Mouse (Mus musculus) mammary gland, adult 2 months (tissue): ENCODE measurements around the gene Ccdc127. TPM values are rescaled to one million over a fixed set of nuclear protein-coding genes. Genes with fewer than 3 reads are reported as not detected.

Experiments
- polyA plus RNA-seq: library from polyadenylated mRNA; depleted of rRNA; stranded (reverse); fragments of >200 nt; gene quantifications from 2 replicates; pipeline ENCODE4 v1.2.3, GENCODE M21; 2012; ENCODE audit warnings: low replicate concordance; rRNA removed

The Ccdc127 gene
- 1.6 and 4.7 TPM in 2 replicates for polyA plus RNA-seq

DNA sequence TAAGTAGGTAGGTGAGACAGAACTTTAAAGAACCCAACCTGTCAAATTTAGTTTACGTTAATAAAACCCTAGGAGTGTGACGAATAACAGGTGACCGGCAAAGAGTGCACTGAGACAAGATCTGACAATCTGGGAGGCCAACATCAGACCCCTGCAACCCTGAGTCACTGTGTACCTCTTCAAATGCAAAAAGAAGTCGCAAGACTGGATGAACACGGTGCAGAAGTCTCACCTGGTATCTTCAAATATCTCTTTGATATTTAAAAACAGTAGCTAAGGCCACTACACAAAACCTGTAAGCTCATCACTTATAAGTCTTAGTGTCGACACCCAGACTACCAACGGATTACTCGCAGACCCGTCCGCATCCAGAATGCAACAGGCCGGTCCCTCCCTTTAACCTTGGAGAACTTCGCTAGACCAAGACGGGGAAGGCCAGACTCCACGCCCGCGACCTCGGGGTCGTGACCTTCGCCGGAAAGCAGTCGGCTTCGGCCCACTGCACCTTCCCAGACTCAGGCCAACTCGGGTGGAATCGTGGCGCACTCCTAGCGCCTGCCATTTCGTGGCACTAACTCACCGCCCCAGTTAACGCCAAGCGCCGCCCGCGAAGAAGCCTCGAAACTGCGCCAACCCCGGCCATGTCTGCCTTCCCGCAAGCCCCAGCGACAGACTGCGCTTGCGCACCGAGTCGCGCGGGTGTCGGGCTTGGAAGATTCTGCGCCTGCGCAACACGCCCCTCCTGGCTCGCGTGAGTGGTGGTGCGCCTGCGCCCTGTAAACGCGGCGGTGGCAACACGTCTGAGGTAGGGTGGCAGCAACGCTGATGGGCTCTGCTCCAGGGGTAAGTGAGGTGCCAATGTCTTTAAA lies at the start of gene Ccdc127, which contains the start of gene Sdha:
Gene Ccdc127 (plus strand): TSS at position 744 of the 869 bp plus-strand sequence.
Gene Sdha (minus strand): TSS at position 715 of the 869 bp plus-strand sequence.

GRCm38 (mm10) chr13:74317170-74317849 lies 32.8 kb upstream of the Ccdc127 start, which contains the start of gene Pdcd6:
Pdcd6 (minus strand) TSS chr13:74317580.

DNA sequence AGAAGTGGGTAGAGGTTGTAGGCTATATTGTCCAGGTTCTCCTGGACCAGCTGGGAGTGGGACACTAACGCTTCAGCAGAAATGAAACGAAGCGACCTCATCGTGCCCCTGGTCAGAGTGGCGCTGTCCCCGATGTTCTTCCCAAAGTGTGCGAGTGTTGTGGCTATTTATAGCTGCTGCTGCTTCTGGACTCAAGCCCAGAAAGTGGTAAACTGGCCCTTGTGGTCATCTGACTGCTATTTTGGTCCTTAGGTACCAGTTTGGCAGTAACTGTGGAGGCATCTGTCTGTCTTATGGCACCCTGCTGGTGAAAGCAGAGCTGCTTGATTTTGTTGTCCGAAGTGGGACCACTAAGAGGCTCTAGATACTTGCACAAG lies 13.7 kb downstream of the Ccdc127 start, which contains the start of gene Lrrc14b:
Gene Lrrc14b (minus strand): TSS at position 147 of the 377 bp plus-strand sequence.

DNA sequence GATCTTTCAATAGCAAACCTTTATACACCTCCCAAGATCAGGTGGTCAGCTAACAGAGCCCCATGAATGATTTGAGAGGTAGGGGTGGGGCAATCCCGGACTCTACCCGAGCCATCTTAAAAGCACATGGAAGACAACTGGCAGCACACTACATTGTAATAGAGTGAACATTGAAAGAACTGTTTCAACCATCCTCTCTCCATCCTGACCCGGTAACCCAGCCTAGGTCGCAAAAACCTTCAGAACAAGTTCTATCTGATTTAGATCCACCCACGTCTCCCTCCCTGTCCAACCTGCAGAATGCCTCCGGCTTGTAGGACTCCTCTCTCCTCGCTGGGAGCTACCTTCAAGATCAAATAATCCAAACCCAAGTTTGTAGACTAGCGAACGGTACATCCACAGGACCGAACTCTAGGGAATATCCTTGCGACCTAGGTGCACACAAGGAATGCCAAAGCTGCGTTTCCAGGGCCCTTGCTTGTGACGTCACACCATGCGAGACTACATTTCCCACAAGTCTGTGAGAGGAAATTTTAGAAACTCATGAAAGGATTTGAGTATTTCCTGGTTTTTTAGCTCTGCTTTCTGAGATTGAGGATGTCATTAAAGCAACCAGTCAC lies 40.4 kb downstream of the Ccdc127 start, which contains the start of gene Zfp72:
Gene Zfp72 (minus strand): TSS at position 466 of the 620 bp plus-strand sequence.

DNA sequence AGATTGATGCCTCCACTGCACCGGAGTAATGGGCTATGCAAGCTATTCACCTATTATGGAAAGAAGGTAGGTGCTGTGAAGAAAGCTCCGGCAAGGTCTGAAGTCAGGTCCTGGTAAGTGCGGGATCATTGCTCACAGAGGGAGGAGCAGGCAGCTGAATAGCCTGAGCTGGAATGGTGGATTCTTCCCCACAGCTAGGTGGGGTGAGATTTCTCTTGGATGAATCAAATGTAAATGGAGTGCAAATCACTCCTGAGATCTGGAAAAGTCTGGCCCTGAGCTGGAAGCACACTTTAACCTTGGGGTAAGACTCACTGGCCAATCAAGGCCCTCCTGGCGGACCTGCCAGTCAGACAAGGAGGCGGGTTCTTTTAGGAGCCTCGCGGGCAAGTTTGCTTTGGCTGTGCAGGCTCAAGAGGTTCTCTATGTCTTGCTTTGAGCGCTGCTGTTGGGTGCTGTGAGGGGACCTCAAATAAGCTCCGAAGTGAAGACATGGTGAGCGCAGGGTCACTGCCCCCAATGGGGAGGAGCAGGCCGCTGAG lies 49.3 kb downstream of the Ccdc127 start, which contains the start of gene Ftl1-ps1:
Gene Ftl1-ps1 (plus strand): TSS at position 397 of the 542 bp plus-strand sequence.

Other genes starting within 250 kb of the Ccdc127 start
- gene Slc9a3, start 228.9 kb upstream of the Ccdc127 start, polyA plus RNA-seq: 0.08 and 0.45 TPM in 2 replicates
- 29.8 and 40.3 TPM in 2 replicates for gene Exoc3, start 141.6 kb upstream of the Ccdc127 start, polyA plus RNA-seq
- gene Ahrr, start 58.0 kb upstream of the Ccdc127 start, polyA plus RNA-seq: 1.3 and 1.7 TPM in 2 replicates
- gene Pdcd6, start 32.7 kb upstream of the Ccdc127 start, polyA plus RNA-seq: 61.5 and 126 TPM in 2 replicates
- gene Sdha, start within 50 bp of the Ccdc127 start, polyA plus RNA-seq: 133 and 349 TPM in 2 replicates
- 0.51 and 34.5 TPM in 2 replicates for gene Lrrc14b, start 13.7 kb downstream of the Ccdc127 start, polyA plus RNA-seq
- gene Zfp72, start 40.5 kb downstream of the Ccdc127 start, polyA plus RNA-seq: 0.10 and 0.49 TPM in 2 replicates
- gene Ftl1-ps1, start 49.4 kb downstream of the Ccdc127 start, polyA plus RNA-seq: 30.7 and 42.0 TPM in 2 replicates
- 0.60 and 1.8 TPM in 2 replicates for gene Zfp825, start 143.7 kb downstream of the Ccdc127 start, polyA plus RNA-seq